Mouse (Mus musculus) hindbrain, embryonic 13.5 days (tissue): ENCODE results near the gene Atxn1. TPM values are rescaled to one million over a fixed set of nuclear protein-coding genes. Genes with fewer than 3 reads are reported as not detected.
A peak's percentile ranks its signal among the peaks of the same experiment; 100 is the strongest.

ENCODE experiments used
- ATAC-seq: fragments of 200-750 bp; cut with Nextera tagmentation; 2 replicates; pipeline ENCODE4 v1.8.0; 2017; ENCODE audit warnings: moderate TSS enrichment; ENCODE audit not compliant: low FRiP score
- H3K27ac ChIP-seq: fragments of 300-500 bp; sonication (generic); 2 replicates; pipeline ENCODE4 v1.5.1; 2015; ENCODE audit warnings: inconsistent platforms, mild to moderate bottlenecking, moderate library complexity
- H3K27me3 ChIP-seq: fragments of 300-500 bp; sonication (generic); 2 replicates; pipeline ENCODE4 v1.6.1; 2015; ENCODE audit warnings: mild to moderate bottlenecking, inconsistent platforms
- H3K36me3 ChIP-seq: fragments of 300-500 bp; sonication (generic); 2 replicates; pipeline ENCODE4 v1.6.1; 2015; ENCODE audit warnings: mild to moderate bottlenecking, inconsistent platforms
- H3K4me1 ChIP-seq: fragments of 300-500 bp; sonication (generic); replicated peaks from 2 replicates; pipeline ENCODE4 v1.6.1; 2015; ENCODE audit warnings: inconsistent platforms
- H3K4me2 ChIP-seq: fragments of 300-500 bp; sonication (generic); 2 replicates; pipeline ENCODE4 v1.6.1; 2015; ENCODE audit warnings: inconsistent platforms, mild to moderate bottlenecking, moderate library complexity
- H3K4me3 ChIP-seq: fragments of 300-500 bp; sonication (generic); 2 replicates; pipeline ENCODE4 v1.5.1; 2015; ENCODE audit warnings: mild to moderate bottlenecking, inconsistent platforms
- H3K9ac ChIP-seq: fragments of 300-500 bp; sonication (generic); 2 replicates; pipeline ENCODE4 v1.6.1; 2015; ENCODE audit warnings: mild to moderate bottlenecking, inconsistent platforms
- H3K9me3 ChIP-seq: fragments of 300-500 bp; sonication (generic); 2 replicates; pipeline ENCODE4 v1.6.1; 2016; ENCODE audit warnings: inconsistent platforms
- WGBS: fragments of 180-500 bp; shearing (Covaris S2); methylation state at CpG from one replicate; pipeline ENCODE4 v1.1.7; 2015; 5-methylcytosine and 5-hydroxymethylcytosine counted together
- polyA plus RNA-seq: library from polyadenylated mRNA; unstranded; fragments of >200 nt; fragmentation: Nextera tagmentation; extraction: Ambion mirVana; gene quantifications from 2 replicates; pipeline ENCODE4 v1.2.1, GENCODE M21; 2015

Gene Atxn1
- 7.5 and 8.1 TPM in 2 replicates for polyA plus RNA-seq

- H3K27me3 ChIP-seq = peaks cover 3% of the 10 kb centered on the region; the same call in 1 of the 2 replicates
- H3K9me3 ChIP-seq = no peaks in the 10 kb centered on the region
- H3K27ac ChIP-seq = peak within 1 kb of the TSS; percentile 98
- peak within 1 kb of the TSS; percentile 87 for H3K4me2 ChIP-seq
- H3K36me3 ChIP-seq = no peaks in the 10 kb centered on the region
- H3K4me3 ChIP-seq = peak within 1 kb of the TSS; percentile 90
- WGBS = 0% methylated on average over 26 of the region's 53 CpGs
- H3K9ac ChIP-seq = peak within 1 kb of the TSS; percentile 97
- H3K4me1 ChIP-seq = peaks cover 44% of the 10 kb centered on the region
- ATAC-seq = peak; percentile 73
Observed at GRCm38 (mm10) chr13:45964853-45965593, at the start of gene Atxn1. Gene Atxn1 (minus strand): TSS chr13:45965008.

- no peak overlapping the region for H3K9ac ChIP-seq
- ATAC-seq = no peak
- no peaks in the 10 kb centered on the region for H3K9me3 ChIP-seq
- no peak overlapping the region for H3K4me2 ChIP-seq
- no peak overlapping the region for H3K4me3 ChIP-seq
- H3K36me3 ChIP-seq = no peaks in the 10 kb centered on the region
- no peak overlapping the region for H3K27ac ChIP-seq
- peaks cover 28% of the 10 kb centered on the region for H3K4me1 ChIP-seq
- WGBS = 36% methylated on average over 9 of the region's 9 CpGs
- 0 out of 2 replicates have a peak, but pooled peaks cover 6% of the 10 kb centered on the region for H3K27me3 ChIP-seq
Observed at GRCm38 (mm10) chr13:46011232-46011631, 46.4 kb upstream of the Atxn1 start.

GRCm38 (mm10) chr13:46010075-46010474 is 45.3 kb upstream of the Atxn1 start:
- WGBS = 81% methylated on average over 12 of the region's 12 CpGs
- Histone ChIP-seq H3K4me1 (peaks cover 36% of the 10 kb centered on the region), H3K9me3 (no peaks in the 10 kb centered on the region), H3K4me2 (no peak overlapping the region), H3K27ac (peak overlapping the region; percentile 48; the same call in 1 of the 2 replicates), H3K36me3 (no peaks in the 10 kb centered on the region), H3K9ac (no peak overlapping the region), H3K27me3 (0 out of 2 replicates have a peak, but pooled peaks cover 6% of the 10 kb centered on the region), H3K4me3 (no peak overlapping the region)
- no peak for ATAC-seq

GRCm38 (mm10) chr13:46008831-46009666 is 44.2 kb upstream of the Atxn1 start:
- H3K9me3 ChIP-seq = no peaks in the 10 kb centered on the region
- peak overlapping the region; percentile 57 for H3K9ac ChIP-seq
- peak overlapping the region; percentile 77 for H3K27ac ChIP-seq
- WGBS = 5% methylated on average over 30 of the region's 30 CpGs
- peaks cover 36% of the 10 kb centered on the region for H3K4me1 ChIP-seq
- peak overlapping the region; percentile 49 for H3K4me2 ChIP-seq
- peak overlapping the region; percentile 17; the same call in 1 of the 2 replicates for H3K4me3 ChIP-seq
- no peaks in the 10 kb centered on the region for H3K36me3 ChIP-seq
- ATAC-seq = peak; percentile 29; the same call in 1 of the 2 replicates
- 0 out of 2 replicates have a peak, but pooled peaks cover 6% of the 10 kb centered on the region for H3K27me3 ChIP-seq

- Histone ChIP-seq H3K4me1 (peaks cover 36% of the 10 kb centered on the region), H3K9me3 (no peaks in the 10 kb centered on the region), H3K9ac (no peak overlapping the region), H3K4me2 (peak overlapping the region; percentile 36), H3K4me3 (no peak overlapping the region), H3K27me3 (0 out of 2 replicates have a peak, but pooled peaks cover 10% of the 10 kb centered on the region), H3K27ac (peak overlapping the region; percentile 76), H3K36me3 (no peaks in the 10 kb centered on the region)
- WGBS = 8% methylated on average over 4 of the region's 4 CpGs
- ATAC-seq = peak; percentile 79
Observed at GRCm38 (mm10) chr13:46006211-46007102, 41.6 kb upstream of the Atxn1 start.

GRCm38 (mm10) chr13:46005656-46006055 is 40.8 kb upstream of the Atxn1 start:
- H3K9ac ChIP-seq = no peak overlapping the region
- no peak overlapping the region for H3K4me3 ChIP-seq
- peak overlapping the region; percentile 36 for H3K4me2 ChIP-seq
- peaks cover 36% of the 10 kb centered on the region for H3K4me1 ChIP-seq
- ATAC-seq = no peak
- H3K36me3 ChIP-seq = no peaks in the 10 kb centered on the region
- peak overlapping the region; percentile 76; the same call in 1 of the 2 replicates for H3K27ac ChIP-seq
- 61% methylated on average over 7 of the region's 7 CpGs for WGBS
- no peaks in the 10 kb centered on the region for H3K9me3 ChIP-seq
- 0 out of 2 replicates have a peak, but pooled peaks cover 10% of the 10 kb centered on the region for H3K27me3 ChIP-seq

- no peak for ATAC-seq
- whole genome bisulfite sequencing = 90% methylated on average over 5 of the region's 5 CpGs
Observed at GRCm38 (mm10) chr13:46001356-46001755, 36.5 kb upstream of the Atxn1 start.

GRCm38 (mm10) chr13:45992953-45993352 is 28.1 kb upstream of the Atxn1 start:
- WGBS = 95% methylated on average over 9 of the region's 9 CpGs
- Histone ChIP-seq H3K27me3 (no peaks in the 10 kb centered on the region), H3K9me3 (no peaks in the 10 kb centered on the region), H3K27ac (no peak overlapping the region), H3K9ac (no peak overlapping the region), H3K4me3 (no peak overlapping the region), H3K4me1 (no peaks in the 10 kb centered on the region), H3K36me3 (no peaks in the 10 kb centered on the region), H3K4me2 (no peak overlapping the region)
- no peak for ATAC-seq

More at GRCm38 (mm10) chr13:46001356-46001755, 36.5 kb upstream of the Atxn1 start:
- Histone ChIP-seq H3K27me3 (0 out of 2 replicates have a peak, but pooled peaks cover 4% of the 10 kb centered on the region), H3K9me3 (no peaks in the 10 kb centered on the region), H3K4me3 (no peak overlapping the region), H3K4me1 (peaks cover 9% of the 10 kb centered on the region), H3K9ac (no peak overlapping the region), H3K4me2 (no peak overlapping the region), H3K27ac (no peak overlapping the region), H3K36me3 (no peaks in the 10 kb centered on the region)

GRCm38 (mm10) chr13:45990486-45990885 is 25.7 kb upstream of the Atxn1 start:
- H3K27ac ChIP-seq = no peak overlapping the region
- no peaks in the 10 kb centered on the region for H3K4me1 ChIP-seq
- no peak for ATAC-seq
- no peak overlapping the region for H3K9ac ChIP-seq
- no peaks in the 10 kb centered on the region for H3K9me3 ChIP-seq
- WGBS = 78% methylated on average over 5 of the region's 5 CpGs
- no peaks in the 10 kb centered on the region for H3K36me3 ChIP-seq
- no peaks in the 10 kb centered on the region for H3K27me3 ChIP-seq
- no peak overlapping the region for H3K4me2 ChIP-seq
- no peak overlapping the region for H3K4me3 ChIP-seq

- Histone ChIP-seq H3K9ac (no peak overlapping the region), H3K4me1 (no peaks in the 10 kb centered on the region), H3K4me3 (no peak overlapping the region), H3K27me3 (no peaks in the 10 kb centered on the region), H3K9me3 (no peaks in the 10 kb centered on the region), H3K4me2 (no peak overlapping the region), H3K27ac (no peak overlapping the region), H3K36me3 (no peaks in the 10 kb centered on the region)
- no peak for ATAC-seq
- 37% methylated on average over 5 of the region's 5 CpGs for WGBS
Observed at GRCm38 (mm10) chr13:45979246-45979645, 14.4 kb upstream of the Atxn1 start.

- Histone ChIP-seq H3K4me1 (no peaks in the 10 kb centered on the region), H3K27ac (no peak overlapping the region), H3K27me3 (no peaks in the 10 kb centered on the region), H3K4me3 (no peak overlapping the region), H3K36me3 (no peaks in the 10 kb centered on the region), H3K4me2 (no peak overlapping the region), H3K9ac (no peak overlapping the region), H3K9me3 (no peaks in the 10 kb centered on the region)
- WGBS = 25% methylated on average over 1 of the region's 1 CpGs
- ATAC-seq = no peak
Observed at GRCm38 (mm10) chr13:45976894-45977293, 12.1 kb upstream of the Atxn1 start.
